Comparison of ENCODE assay signal across 17 mouse cellular contexts in the genomic region with DNA sequence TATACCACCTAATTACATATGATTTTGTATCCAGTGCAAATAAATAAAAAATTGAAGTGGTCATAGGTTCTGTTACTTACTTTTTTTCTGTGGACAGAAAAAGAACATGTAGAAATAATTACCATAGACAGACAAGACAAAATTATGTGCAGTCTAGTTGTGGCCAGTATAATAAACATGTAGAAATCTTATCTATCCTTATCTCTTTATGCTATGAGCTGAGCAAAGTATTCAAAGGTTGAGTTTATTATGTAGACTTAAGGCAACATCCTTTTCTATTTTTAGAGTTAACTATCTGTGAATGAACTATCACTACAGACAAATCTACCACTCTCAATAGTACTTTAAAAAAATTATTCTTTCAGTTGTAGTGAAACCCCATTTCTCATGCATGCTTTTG. TPM values are rescaled to one million over a fixed set of nuclear protein-coding genes. Genes with fewer than 3 reads are reported as not detected.
"Had no signal": no experiment of that assay in that cellular context is flagged by ENCODE, and none has a peak within 500 bp of the region (broad histone marks: within the 10 kb centered on the region; RNA-seq: fewer than 3 reads in every experiment).

No protein-coding gene starts in this region.

- H3K9me3 ChIP-seq: embryonic facial prominence, embryonic 10.5 days; embryonic facial prominence, embryonic 12.5 days; embryonic facial prominence, embryonic 13.5 days; embryonic facial prominence, embryonic 15.5 days; forebrain, embryonic 10.5 days; forebrain, embryonic 12.5 days; forebrain, embryonic 13.5 days; forebrain, embryonic 15.5 days had no signal

- H3K27me3 ChIP-seq: embryonic facial prominence, embryonic 12.5 days; embryonic facial prominence, embryonic 13.5 days; embryonic facial prominence, embryonic 15.5 days; forebrain, embryonic 12.5 days; forebrain, embryonic 13.5 days; forebrain, embryonic 15.5 days had no signal

- H3K27ac ChIP-seq: embryonic facial prominence, embryonic 12.5 days; embryonic facial prominence, embryonic 13.5 days; embryonic facial prominence, embryonic 15.5 days; forebrain, embryonic 12.5 days; forebrain, embryonic 13.5 days; forebrain, embryonic 15.5 days; gastrocnemius, adult 2 months; heart, adult 2 months had no signal

- H3K36me3 ChIP-seq: embryonic facial prominence, embryonic 10.5 days; embryonic facial prominence, embryonic 12.5 days; embryonic facial prominence, embryonic 13.5 days; embryonic facial prominence, embryonic 15.5 days; forebrain, embryonic 10.5 days; forebrain, embryonic 12.5 days; forebrain, embryonic 15.5 days had no signal

- H3K4me3 ChIP-seq: embryonic facial prominence, embryonic 13.5 days; embryonic facial prominence, embryonic 15.5 days; erythroblast, embryonic 14.5 days; forebrain, embryonic 12.5 days; forebrain, embryonic 13.5 days; forebrain, embryonic 15.5 days; gastrocnemius, adult 2 months; heart, adult 2 months had no signal

- H3K9ac ChIP-seq: embryonic facial prominence, embryonic 12.5 days; embryonic facial prominence, embryonic 13.5 days; embryonic facial prominence, embryonic 15.5 days; forebrain, embryonic 12.5 days; forebrain, embryonic 13.5 days; forebrain, embryonic 15.5 days; forebrain, postnatal 0 days had no signal

- H3K4me2 ChIP-seq: forebrain, embryonic 15.5 days had no signal

RNA-seq across cellular contexts. Expression of a gene that starts 1.0 kb away (rescaled TPM):
- polyA plus RNA-seq: cerebellum, adult 2 months; cortical plate, adult 2 months; embryonic facial prominence, embryonic 13.5 days; embryonic facial prominence, embryonic 14.5 days; embryonic facial prominence, embryonic 15.5 days; erythroblast, embryonic 14.5 days; forebrain, embryonic 12.5 days; forebrain, embryonic 14.5 days; forebrain, embryonic 16.5 days; forebrain, postnatal 0 days; heart, adult 2 months had no signal
